Mouse (Mus musculus) embryonic fibroblast, embryonic 13.5 days (primary cell): ENCODE measurements around the gene Pon2. TPM values are rescaled to one million over a fixed set of nuclear protein-coding genes. Genes with fewer than 3 reads are reported as not detected.

Experiments
- H3K27ac ChIP-seq: 2 replicates; pipeline ENCODE4 v1.5.1; 2012; ENCODE audit warnings: low read length, control low read depth, inconsistent platforms; ENCODE audit not compliant: insufficient read depth
- H3K4me1 ChIP-seq: 2 replicates; pipeline ENCODE4 v1.6.1; 2011; ENCODE audit warnings: low read length; ENCODE audit not compliant: control insufficient read depth, insufficient read depth
- H3K4me3 ChIP-seq: 2 replicates; pipeline ENCODE4 v1.5.1; 2011; ENCODE audit warnings: mild to moderate bottlenecking, control low read depth, low read length; ENCODE audit not compliant: insufficient read depth
- CTCF ChIP-seq: IDR thresholded peaks from 2 replicates; pipeline ENCODE4 v1.5.1; 2011; ENCODE audit warnings: mild to moderate bottlenecking, control low read depth, low read length, moderate library complexity, borderline replicate concordance; ENCODE audit not compliant: insufficient read depth
- POLR2A ChIP-seq: IDR thresholded peaks from 2 replicates; pipeline ENCODE4 v1.6.1; 2011; ENCODE audit warnings: low read depth, mild to moderate bottlenecking, control low read depth, low read length, moderate library complexity
- polyA plus RNA-seq: library from polyadenylated mRNA; stranded (reverse); fragments of >200 nt; gene quantifications from 2 replicates; pipeline ENCODE4 v1.2.4, GENCODE M21; 2011; ENCODE audit warnings: low read depth; ENCODE audit not compliant: missing spikeins, insufficient read length

Gene Pon2
- polyA plus RNA-seq, 1 experiment: 23.0 TPM

GRCm38 (mm10) chr6:5292841-5293240 lies 5.4 kb downstream of the Pon2 start:
- H3K4me1 ChIP-seq: 0 out of 2 replicates have a peak, but pooled peaks cover 4% of the 10 kb centered on the region
- TF ChIP-seq POLR2A (no peak), CTCF (no peak)
- H3K4me3 ChIP-seq: no peak overlapping the region
- H3K27ac ChIP-seq: no peak overlapping the region

GRCm38 (mm10) chr6:5291450-5291849 lies 6.8 kb downstream of the Pon2 start:
- Histone ChIP-seq H3K4me3 (no peak overlapping the region), H3K4me1 (0 out of 2 replicates have a peak, but pooled peaks cover 4% of the 10 kb centered on the region), H3K27ac (no peak overlapping the region)
- TF ChIP-seq CTCF: no peak
- no peak for TF ChIP-seq POLR2A

GRCm38 (mm10) chr6:5287919-5288318 lies 10.3 kb downstream of the Pon2 start:
- H3K4me1 ChIP-seq: no peaks in the 10 kb centered on the region
- no peak overlapping the region for H3K4me3 ChIP-seq
- no peak overlapping the region for H3K27ac ChIP-seq
- no peak for TF ChIP-seq POLR2A

- TF ChIP-seq CTCF: no peak
- TF ChIP-seq POLR2A: no peak
- Histone ChIP-seq H3K4me1 (no peaks in the 10 kb centered on the region), H3K27ac (no peak overlapping the region), H3K4me3 (no peak overlapping the region)
Measured at GRCm38 (mm10) chr6:5287392-5287791, 10.9 kb downstream of the Pon2 start.

- no peaks in the 10 kb centered on the region for H3K4me1 ChIP-seq
- no peak overlapping the region for H3K4me3 ChIP-seq
- no peak for TF ChIP-seq POLR2A
- no peak for TF ChIP-seq CTCF
- no peak overlapping the region for H3K27ac ChIP-seq
Measured at GRCm38 (mm10) chr6:5282418-5282817, 15.8 kb downstream of the Pon2 start.

GRCm38 (mm10) chr6:5280576-5281305 lies 17.5 kb downstream of the Pon2 start:
- no peak overlapping the region for H3K27ac ChIP-seq
- no peak for TF ChIP-seq CTCF
- TF ChIP-seq POLR2A: no peak
- no peaks in the 10 kb centered on the region for H3K4me1 ChIP-seq
- H3K4me3 ChIP-seq: no peak overlapping the region

GRCm38 (mm10) chr6:5277972-5278371 lies 20.3 kb downstream of the Pon2 start:
- Histone ChIP-seq H3K27ac (no peak overlapping the region), H3K4me3 (no peak overlapping the region), H3K4me1 (no peaks in the 10 kb centered on the region)
- TF ChIP-seq CTCF (no peak), POLR2A (no peak)

- TF ChIP-seq POLR2A: no peak
- TF ChIP-seq CTCF: no peak
- no peak overlapping the region for H3K4me3 ChIP-seq
- no peaks in the 10 kb centered on the region for H3K4me1 ChIP-seq
- H3K27ac ChIP-seq: no peak overlapping the region
Measured at GRCm38 (mm10) chr6:5269641-5270040, 28.6 kb downstream of the Pon2 start.

- H3K4me3 ChIP-seq: no peak overlapping the region
- no peak for TF ChIP-seq POLR2A
- no peak for TF ChIP-seq CTCF
- H3K4me1 ChIP-seq: no peaks in the 10 kb centered on the region
- no peak overlapping the region for H3K27ac ChIP-seq
Measured at GRCm38 (mm10) chr6:5264793-5265192, 33.5 kb downstream of the Pon2 start.

GRCm38 (mm10) chr6:5263250-5263999 lies 34.8 kb downstream of the Pon2 start:
- Histone ChIP-seq H3K4me3 (no peak overlapping the region), H3K27ac (no peak overlapping the region), H3K4me1 (no peaks in the 10 kb centered on the region)
- TF ChIP-seq CTCF: no peak
- no peak for TF ChIP-seq POLR2A
